Mouse (Mus musculus): ENCODE measurements around the gene Tmod4. TPM values are rescaled to one million over a fixed set of nuclear protein-coding genes. Genes with fewer than 3 reads are reported as not detected.

Tmod4 gene
- 3.1 TPM for polyA plus RNA-seq (2017; shearing (Covaris generic))

GRCm38 (mm10) chr3:95124246-95124645 is at the start of gene Tmod4:
Gene Tmod4 (plus strand): TSS chr3:95124476.

DNA sequence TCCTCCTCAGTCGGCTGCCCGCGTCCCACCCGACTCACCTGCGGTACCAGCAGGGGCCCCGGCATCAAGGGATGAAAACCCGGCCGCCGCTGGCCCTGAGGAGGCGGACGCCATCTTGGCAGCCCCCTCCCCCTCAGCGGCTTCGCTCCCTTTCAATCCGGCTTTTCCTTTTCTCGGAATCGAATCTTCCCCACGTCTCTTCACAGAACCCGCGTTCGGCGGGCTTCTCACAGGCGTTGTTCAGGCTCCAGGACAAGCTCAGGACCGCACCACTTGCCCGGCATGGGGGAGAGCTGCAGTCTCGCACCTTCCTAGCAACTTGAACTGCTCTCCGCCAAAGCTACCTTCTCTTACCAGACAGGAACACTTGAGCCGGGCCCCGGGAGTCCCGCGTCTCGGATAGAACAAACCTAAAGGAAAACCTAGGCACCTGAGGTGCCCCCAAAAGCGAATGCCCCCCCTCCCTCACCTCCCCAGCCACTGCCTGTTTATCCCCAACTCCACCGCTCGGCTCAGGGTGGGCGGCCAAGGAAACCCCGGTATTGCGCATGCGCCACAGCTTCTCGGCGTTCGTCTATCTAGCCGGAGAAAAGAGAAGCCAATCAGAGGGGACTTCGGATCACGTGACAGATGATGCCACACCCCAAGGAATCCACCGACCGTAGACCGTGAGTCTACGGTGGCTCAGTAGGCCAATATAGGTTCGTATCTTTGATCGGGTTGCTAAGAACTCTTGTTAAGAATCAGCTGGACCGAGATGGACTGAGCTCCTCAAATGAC is 17.7 kb upstream of the Tmod4 start, which contains the start of gene Pip5k1a:
Gene Pip5k1a (minus strand): TSS at position 593 of the 780 bp plus-strand sequence.

GRCm38 (mm10) chr3:95110911-95111726 is 13.2 kb upstream of the Tmod4 start, which contains the start of gene Vps72:
Gene Vps72 (plus strand): TSS chr3:95111022.

DNA sequence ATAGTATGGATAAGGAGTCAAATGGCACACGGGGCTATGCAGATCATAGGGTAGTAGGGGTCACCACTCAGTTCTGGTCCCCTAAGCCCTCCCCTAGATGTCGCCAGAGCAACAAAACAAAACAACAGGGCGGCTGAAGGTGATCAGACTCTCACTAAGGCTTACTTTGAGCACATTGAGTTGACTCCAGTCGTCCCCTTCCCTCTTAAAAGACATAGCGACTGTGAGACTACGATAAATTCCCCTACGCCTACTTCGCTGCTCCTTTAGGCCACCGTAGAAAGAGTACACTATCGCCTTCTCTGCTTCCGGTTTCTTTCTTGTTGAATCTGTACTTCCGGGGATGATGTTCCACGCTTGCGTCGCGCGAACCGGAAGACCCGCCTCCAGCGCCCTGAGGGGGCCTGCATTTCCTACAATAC is 9.4 kb downstream of the Tmod4 start, which contains the start of the genes Scnm1 and Lysmd1:
Gene Scnm1 (minus strand): TSS at position 332 of the 422 bp plus-strand sequence.
Gene Lysmd1 (plus strand): TSS at position 409 of the 422 bp plus-strand sequence.

DNA sequence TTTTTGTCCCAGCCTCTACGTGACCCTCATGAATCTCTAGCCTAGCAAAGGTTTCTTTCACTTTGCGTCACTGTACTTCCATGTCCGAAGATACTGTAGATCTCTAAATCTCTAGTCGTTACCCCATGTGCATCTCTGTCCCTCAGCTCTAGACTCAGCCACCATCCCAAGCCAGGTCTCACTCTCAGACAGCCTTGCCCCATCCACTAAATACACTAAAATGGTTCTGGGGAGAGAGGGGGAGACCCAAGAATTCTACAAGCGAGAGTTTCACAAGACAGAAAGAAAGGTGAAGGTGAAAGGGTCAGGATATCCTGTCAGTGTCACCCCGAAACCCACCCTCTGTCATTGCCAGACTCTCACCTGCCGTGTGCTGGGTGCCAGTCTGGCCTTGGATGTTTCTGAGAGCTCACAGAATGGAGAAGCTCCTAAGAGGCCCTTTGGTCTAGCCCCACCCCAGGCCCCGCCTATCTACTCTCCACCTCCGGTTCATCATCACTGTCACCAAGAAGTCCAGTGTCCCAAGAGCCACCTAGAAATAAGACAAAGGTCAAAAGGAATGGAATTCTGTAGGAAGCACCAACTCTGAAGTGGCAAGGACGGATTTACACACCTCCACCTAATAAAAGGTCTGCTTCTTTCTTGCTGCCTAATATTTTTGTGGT is 17.8 kb downstream of the Tmod4 start, which contains the start of gene Tnfaip8l2:
Gene Tnfaip8l2 (minus strand): TSS at position 409 of the 665 bp plus-strand sequence.

DNA sequence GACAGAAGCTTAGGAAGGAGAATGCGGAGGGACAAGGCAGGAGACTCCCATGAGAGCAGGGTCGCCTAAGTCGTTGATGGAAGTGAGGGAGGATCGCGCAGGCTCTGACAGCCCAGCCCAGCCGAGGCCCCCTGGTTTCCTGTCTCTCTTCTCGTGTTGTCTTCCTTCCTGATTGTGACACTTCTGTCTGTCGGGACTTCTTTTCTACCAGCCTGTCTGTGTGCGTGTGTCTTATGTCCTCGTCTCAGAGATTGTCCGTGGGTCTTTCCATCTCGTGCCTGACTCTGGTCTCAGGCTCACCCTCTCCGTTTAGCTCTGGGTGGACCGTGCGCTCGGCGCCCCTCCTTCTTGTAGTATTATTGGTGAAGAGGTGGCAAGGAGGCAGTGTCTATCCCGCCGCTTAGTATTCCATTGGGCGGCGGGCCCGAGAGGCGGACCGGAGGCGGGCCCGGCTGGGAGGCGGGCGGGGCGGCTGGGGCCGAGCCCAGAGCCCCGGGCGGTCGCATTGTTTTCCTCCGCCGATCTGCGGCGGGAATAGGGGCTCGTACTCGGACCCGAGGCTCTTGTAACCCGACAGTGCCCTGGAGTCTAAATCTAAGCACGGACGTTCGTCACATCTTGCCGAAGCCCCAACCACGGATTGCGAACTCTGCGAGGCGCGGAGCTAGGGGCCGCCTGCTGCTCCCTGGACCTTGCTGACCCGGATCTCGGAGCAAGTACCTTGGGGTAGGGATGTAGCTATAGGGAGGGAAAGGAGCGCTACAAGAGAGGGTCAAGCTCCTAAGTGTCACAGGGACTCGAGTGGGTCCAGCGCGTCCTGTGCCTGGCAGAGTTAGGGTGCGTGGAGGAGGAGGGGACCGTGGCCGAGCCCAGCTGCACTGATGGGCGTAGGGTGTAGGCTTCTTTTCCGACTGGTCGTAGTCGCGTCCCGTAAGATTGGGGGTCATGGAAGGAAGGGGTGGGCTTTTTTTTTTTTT is 36.0 kb downstream of the Tmod4 start, which contains the start of gene Sema6c:
Gene Sema6c (plus strand): TSS at position 471 of the 977 bp plus-strand sequence.

Other genes with a start within 250 kb of the Tmod4 start
- 386 TPM for gene Psmb4, start 237.5 kb upstream of the Tmod4 start, polyA plus RNA-seq (2017; shearing (Covaris generic))
- 4.8 TPM for gene Selenbp1, start 191.4 kb upstream of the Tmod4 start, polyA plus RNA-seq (2017; shearing (Covaris generic))
- gene Rfx5, start 170.4 kb upstream of the Tmod4 start, polyA plus RNA-seq (2017; shearing (Covaris generic)) = 13.5 TPM
- 10.3 TPM for gene Pi4kb, start 149.7 kb upstream of the Tmod4 start, polyA plus RNA-seq (2017; shearing (Covaris generic))
- 82.6 TPM for gene Zfp687, start 109.0 kb upstream of the Tmod4 start, polyA plus RNA-seq (2017; shearing (Covaris generic))
- gene Psmd4, start 81.9 kb upstream of the Tmod4 start, polyA plus RNA-seq (2017; shearing (Covaris generic)) = 335 TPM
- 36.5 TPM for gene Pip5k1a, start 17.5 kb upstream of the Tmod4 start, polyA plus RNA-seq (2017; shearing (Covaris generic))
- 115 TPM for gene Vps72, start 13.5 kb upstream of the Tmod4 start, polyA plus RNA-seq (2017; shearing (Covaris generic))
- gene Scnm1, start 9.5 kb downstream of the Tmod4 start, polyA plus RNA-seq (2017; shearing (Covaris generic)) = 121 TPM
- gene Lysmd1, start 9.6 kb downstream of the Tmod4 start, polyA plus RNA-seq (2017; shearing (Covaris generic)) = 38.7 TPM
- gene Tnfaip8l2, start 17.9 kb downstream of the Tmod4 start, polyA plus RNA-seq (2017; shearing (Covaris generic)) = 310 TPM
- gene Sema6c, start 36.0 kb downstream of the Tmod4 start, polyA plus RNA-seq (2017; shearing (Covaris generic)) = 0.24 TPM
- gene Gabpb2, start 93.4 kb downstream of the Tmod4 start, polyA plus RNA-seq (2017; shearing (Covaris generic)) = 38.0 TPM
- 512 TPM for gene Cdc42se1, start 104.3 kb downstream of the Tmod4 start, polyA plus RNA-seq (2017; shearing (Covaris generic))
- gene Mllt11, start 107.7 kb downstream of the Tmod4 start, polyA plus RNA-seq (2017; shearing (Covaris generic)) = 9.7 TPM
- 1.6 TPM for gene Gm128, start 117.1 kb downstream of the Tmod4 start, polyA plus RNA-seq (2017; shearing (Covaris generic))
- gene Bnipl, start 126.7 kb downstream of the Tmod4 start, polyA plus RNA-seq (2017; shearing (Covaris generic)) = not detected
- gene Mindy1, start 156.9 kb downstream of the Tmod4 start, polyA plus RNA-seq (2017; shearing (Covaris generic)) = 28.5 TPM
- 8.7 TPM for gene Prune1, start 157.6 kb downstream of the Tmod4 start, polyA plus RNA-seq (2017; shearing (Covaris generic))
- gene Anxa9, start 182.7 kb downstream of the Tmod4 start, polyA plus RNA-seq (2017; shearing (Covaris generic)) = 0.60 TPM
- gene Cers2, start 190.3 kb downstream of the Tmod4 start, polyA plus RNA-seq (2017; shearing (Covaris generic)) = 305 TPM
- gene Setdb1, start 232.7 kb downstream of the Tmod4 start, polyA plus RNA-seq (2017; shearing (Covaris generic)) = 49.6 TPM